Mouse (Mus musculus) spleen, adult 12 weeks (tissue): ENCODE measurements around the gene Vti1b.

Source experiments
- DNase-seq: peaks from one replicate; pipeline ENCODE4 v3.0.0; 2022; ENCODE audit warnings: low spot score

Gene Vti1b

DNA sequence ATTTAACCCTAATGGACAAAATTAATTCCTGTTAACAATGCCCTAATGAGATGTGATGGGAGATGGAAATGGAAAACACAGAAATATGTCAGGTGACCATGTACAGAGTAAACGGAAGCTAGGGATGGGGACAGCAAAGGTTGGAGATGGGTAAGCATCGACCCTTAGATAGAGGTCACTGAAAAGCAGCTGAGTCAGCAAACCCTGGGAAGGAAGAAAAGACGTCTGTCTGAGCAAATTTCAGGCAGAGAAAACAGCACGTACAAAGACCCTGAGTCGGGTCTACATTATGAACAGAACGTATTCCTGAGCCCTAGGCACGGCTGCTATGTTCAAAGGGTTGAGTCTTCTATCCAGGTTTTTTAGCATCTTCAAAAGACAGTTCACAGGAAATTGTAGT is 35.5 kb downstream of the Vti1b start:
- DNase-seq = no peak

- no peak for DNase-seq
These were observed 37.4 kb downstream of the Vti1b start for GRCm38 (mm10) chr12:79135105-79135504.

GRCm38 (mm10) chr12:79134676-79135075 is 37.8 kb downstream of the Vti1b start:
- DNase-seq = no peak

DNA sequence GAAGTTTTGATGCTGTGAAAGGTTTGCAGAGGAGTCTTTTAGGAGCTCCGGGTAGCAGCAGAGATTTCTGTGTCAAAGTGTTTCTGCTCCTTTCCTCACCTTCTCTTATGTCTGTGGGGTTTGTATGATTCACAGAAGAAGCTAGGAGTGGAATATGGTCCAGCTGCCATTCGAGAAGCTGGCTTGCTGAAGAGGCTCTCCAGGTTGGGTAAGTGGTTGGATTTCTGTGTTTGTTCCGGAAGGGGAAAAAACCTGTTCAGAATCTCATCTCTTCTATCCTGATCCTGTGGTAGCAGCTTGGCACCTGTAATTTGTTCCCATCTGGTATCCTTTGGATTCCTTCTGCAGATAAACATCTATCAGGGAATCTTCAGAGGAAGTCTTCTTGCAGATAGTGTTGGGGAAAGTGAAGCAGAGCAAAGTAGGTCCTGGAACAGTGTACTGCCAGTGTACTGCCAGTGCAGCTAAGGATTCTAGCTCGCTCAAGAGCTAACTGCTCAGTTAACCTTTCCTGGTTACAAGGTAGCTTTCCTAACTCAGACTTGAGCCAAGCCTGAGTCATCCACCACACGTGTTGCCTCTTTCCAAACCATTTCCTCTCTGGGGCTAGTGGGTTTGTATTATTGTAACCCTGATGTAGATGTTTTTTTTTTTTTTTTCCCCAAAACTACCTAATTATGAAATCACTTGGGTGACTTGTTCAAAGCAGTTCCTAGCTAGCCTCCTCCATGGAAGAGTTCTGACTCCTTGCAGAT is 40.6 kb downstream of the Vti1b start:
- DNase-seq = no peak

DNA sequence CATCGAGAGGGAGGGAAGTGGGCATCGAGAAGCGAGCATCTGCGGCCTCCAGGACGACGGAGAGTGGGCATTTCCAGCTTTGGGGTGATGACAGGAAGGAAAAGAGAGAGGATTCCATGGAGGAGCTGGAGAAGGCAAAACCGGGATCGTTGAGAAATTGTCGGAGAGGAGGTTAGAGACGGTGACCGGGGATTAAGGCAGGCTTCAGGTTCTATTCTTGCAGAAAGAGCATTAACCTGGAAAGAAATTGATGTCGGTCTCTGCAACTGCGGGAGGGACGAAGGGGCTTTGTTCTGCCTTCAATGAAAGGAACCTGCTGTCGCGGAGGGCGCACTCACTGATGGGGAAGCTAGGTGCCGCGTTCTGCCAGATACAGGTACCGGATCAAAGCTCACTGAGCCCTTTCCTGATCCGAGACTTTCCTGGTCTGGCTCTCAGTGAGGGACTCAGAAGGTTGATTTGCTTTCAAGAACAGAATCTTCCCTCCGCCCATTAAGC is 41.2 kb downstream of the Vti1b start:
- DNase-seq = no peak

- peak; percentile 44 for DNase-seq
These were observed 41.9 kb downstream of the Vti1b start, which contains the start of gene Arg2 for GRCm38 (mm10) chr12:79130299-79131177. Arg2 (plus strand) TSS chr12:79130777.

- DNase-seq = no peak
These were observed 49.6 kb downstream of the Vti1b start for GRCm38 (mm10) chr12:79122820-79123219.

GRCm38 (mm10) chr12:79118991-79119390 is 53.5 kb downstream of the Vti1b start:
- DNase-seq = no peak
